Comparison of ENCODE assay signal across 25 mouse cellular contexts in the genomic region with DNA sequence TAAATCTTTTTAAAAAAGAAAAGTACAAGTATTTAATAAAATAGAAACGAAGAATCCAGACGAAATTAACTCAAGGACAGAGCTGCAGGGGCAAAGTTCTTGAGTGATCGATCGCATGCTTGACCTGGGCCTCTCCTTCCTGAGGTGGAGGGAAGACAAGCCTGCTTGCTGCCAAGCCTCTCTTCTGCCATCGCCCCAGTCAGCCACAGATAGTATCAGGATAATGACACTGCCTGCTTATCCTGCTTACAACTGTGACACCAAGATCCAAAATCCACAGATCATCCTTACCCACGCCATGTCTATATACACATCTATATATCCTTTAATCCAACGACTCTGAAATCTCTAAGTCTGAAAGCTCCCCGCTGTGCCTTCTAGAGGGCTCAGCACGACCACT. TPM values are rescaled to one million over a fixed set of nuclear protein-coding genes. Genes with fewer than 3 reads are reported as not detected.
DNase-seq lines count a peak whose midpoint lies in the region; ATAC-seq and TF ChIP-seq lines count a peak whose summit lies in the region.
"Had no signal": no experiment of that assay in that cellular context is flagged by ENCODE, and none has a peak within 500 bp of the region (broad histone marks: within the 10 kb centered on the region; RNA-seq: fewer than 3 reads in every experiment).

No protein-coding gene starts in this region.

- H3K27me3 ChIP-seq in liver, embryonic 12.5 days (replicated peaks), result no peaks in the 10 kb centered on the region
- no peaks in the 10 kb centered on the region for H3K27me3 ChIP-seq in midbrain, embryonic 11.5 days (ENCODE audit: control insufficient read depth, insufficient read depth, low read length)
- H3K27me3 ChIP-seq in midbrain, embryonic 16.5 days (ENCODE audit: control insufficient read depth, insufficient read depth, low read depth, low read length), result no peaks in the 10 kb centered on the region
- no peaks in the 10 kb centered on the region for H3K27me3 ChIP-seq in MEL (ENCODE audit: control insufficient read depth in 1 of 2, insufficient read depth in 2 of 2, low read length in 2 of 2)
- H3K27me3 ChIP-seq: embryonic facial prominence, embryonic 12.5 days; embryonic facial prominence, embryonic 15.5 days; hindbrain, embryonic 12.5 days; hindbrain, embryonic 15.5 days; Patski had no signal

- no peaks in the 10 kb centered on the region for H3K36me3 ChIP-seq in liver, embryonic 12.5 days
- H3K36me3 ChIP-seq in midbrain, embryonic 11.5 days (ENCODE audit: control insufficient read depth, insufficient read depth, low read length), result no peaks in the 10 kb centered on the region
- H3K36me3 ChIP-seq in midbrain, embryonic 16.5 days (ENCODE audit: control insufficient read depth, insufficient read depth, low read length), result no peaks in the 10 kb centered on the region
- H3K36me3 ChIP-seq in MEL (ENCODE audit: control insufficient read depth in 1 of 2, insufficient read depth in 2 of 2, low read length in 2 of 2), result peaks cover 0 to 20% of the 10 kb centered on the region in 2 experiments; a peak in 2 of 4 replicates
- H3K36me3 ChIP-seq in macrophage (ENCODE audit: inconsistent target), result no peaks in the 10 kb centered on the region
- H3K36me3 ChIP-seq: embryonic facial prominence, embryonic 12.5 days; embryonic facial prominence, embryonic 15.5 days; hindbrain, embryonic 12.5 days; hindbrain, embryonic 15.5 days had no signal

- no peak for TF ChIP-seq CTCF in MEL (IDR thresholded peaks at IDR 0.05 in 2 of 3, conservative IDR thresholded peaks at IDR 0.05 in 1 of 3; ENCODE audit: control insufficient read depth in 1 of 3, insufficient read depth in 1 of 3, low read depth in 2 of 3, low read length in 3 of 3, poor library complexity in 1 of 3, severe bottlenecking in 1 of 3)

- peaks cover 44% of the 10 kb centered on the region for H3K4me1 ChIP-seq in liver, embryonic 12.5 days
- H3K4me1 ChIP-seq in midbrain, embryonic 11.5 days (ENCODE audit: control insufficient read depth, insufficient read depth, low read length), result no peaks in the 10 kb centered on the region
- H3K4me1 ChIP-seq in midbrain, embryonic 16.5 days (ENCODE audit: control insufficient read depth, insufficient read depth, low read length), result no peaks in the 10 kb centered on the region
- peaks cover 14 to 17% of the 10 kb centered on the region in 2 experiments for H3K4me1 ChIP-seq in MEL (ENCODE audit: control insufficient read depth in 1 of 2, insufficient read depth in 2 of 2, low read length in 2 of 2)

- no peak overlapping the region for H3K4me2 ChIP-seq in liver, embryonic 12.5 days
- no peak overlapping the region for H3K4me2 ChIP-seq in midbrain, embryonic 11.5 days
- H3K4me2 ChIP-seq in midbrain, embryonic 16.5 days (ENCODE audit: low read length), result no peak overlapping the region
- H3K4me2 ChIP-seq: embryonic facial prominence, embryonic 12.5 days; embryonic facial prominence, embryonic 15.5 days; heart, embryonic 11.5 days; hindbrain, embryonic 12.5 days; hindbrain, embryonic 15.5 days had no signal

- DNase-seq in liver, result no peak
- DNase-seq in midbrain, embryonic 11.5 days (ENCODE audit: low spot score, missing footprints), result peak; percentile 33
- DNase-seq in MEL (ENCODE audit: low read depth, low spot score), result no peak
- DNase-seq in right cerebral cortex, adult 2 months (ENCODE audit: low spot score in 2 of 2), result no peak
- DNase-seq in natural killer cell, adult 2 months (ENCODE audit: low spot score in 2 of 2), result no peak
- DNase-seq: adrenal gland, postnatal 10 days; adrenal gland, postnatal 36 days; cerebellum, adult 18-20 months; cerebellum, adult 9-11 months; cerebellum, postnatal 25 days; forebrain, postnatal 0 days; gastrocnemius, adult 2 months; gastrocnemius, postnatal 14 days; heart, adult 11 months had no signal

- no peak overlapping the region for H3K9ac ChIP-seq in liver, embryonic 12.5 days
- no peak overlapping the region for H3K9ac ChIP-seq in midbrain, embryonic 11.5 days (ENCODE audit: low read length)
- H3K9ac ChIP-seq in midbrain, embryonic 16.5 days (ENCODE audit: low read depth, low read length), result no peak overlapping the region
- no peak overlapping the region for H3K9ac ChIP-seq in MEL (ENCODE audit: control insufficient read depth, low read depth, low read length, poor library complexity, severe bottlenecking)
- H3K9ac ChIP-seq: embryonic facial prominence, embryonic 12.5 days; embryonic facial prominence, embryonic 15.5 days; forebrain, postnatal 0 days; hindbrain, embryonic 12.5 days; hindbrain, embryonic 15.5 days had no signal

- TF ChIP-seq RAD21 in MEL (IDR thresholded peaks at IDR 0.05; ENCODE audit: low read depth, low read length), result no peak

- no peaks in the 10 kb centered on the region for H3K9me3 ChIP-seq in liver, embryonic 12.5 days (replicated peaks)
- H3K9me3 ChIP-seq in midbrain, embryonic 11.5 days (ENCODE audit: control insufficient read depth, low read length), result no peaks in the 10 kb centered on the region
- no peaks in the 10 kb centered on the region for H3K9me3 ChIP-seq in midbrain, embryonic 16.5 days (replicated peaks; ENCODE audit: control insufficient read depth, low read length, poor library complexity, severe bottlenecking)
- H3K9me3 ChIP-seq in MEL (replicated peaks; ENCODE audit: insufficient read depth, low read length), result no peaks in the 10 kb centered on the region
- H3K9me3 ChIP-seq: embryonic facial prominence, embryonic 12.5 days; embryonic facial prominence, embryonic 15.5 days; hindbrain, embryonic 12.5 days; hindbrain, embryonic 15.5 days had no signal

- H3K27ac ChIP-seq in liver, embryonic 12.5 days, result no peak overlapping the region
- H3K27ac ChIP-seq in midbrain, embryonic 11.5 days (ENCODE audit: low read depth, low read length), result no peak overlapping the region
- no peak overlapping the region for H3K27ac ChIP-seq in midbrain, embryonic 16.5 days (ENCODE audit: low read length)
- H3K27ac ChIP-seq in MEL (ENCODE audit: control insufficient read depth, low read depth, low read length) (no peak overlapping the region), macrophage (peak overlapping the region; percentile 48; the same call in 1 of the 2 replicates)
- H3K27ac ChIP-seq: embryonic facial prominence, embryonic 12.5 days; embryonic facial prominence, embryonic 15.5 days; gastrocnemius, adult 2 months; hindbrain, embryonic 12.5 days; hindbrain, embryonic 15.5 days had no signal

- WGBS in liver, embryonic 12.5 days (ENCODE audit: insufficient replicate concordance), result 61% methylated on average over 9 of the region's 9 CpGs
- WGBS in midbrain, embryonic 11.5 days, result 92% methylated on average over 9 of the region's 9 CpGs
- 84% methylated on average over 9 of the region's 9 CpGs for WGBS in midbrain, embryonic 16.5 days
- 91% methylated on average over 9 of the region's 9 CpGs for WGBS in macrophage (ENCODE audit: missing documents)

- TF ChIP-seq POLR2A in MEL (IDR thresholded peaks at IDR 0.05; ENCODE audit: control insufficient read depth in 1 of 2, insufficient read depth in 1 of 2, low read depth in 1 of 2, low read length in 2 of 2, poor library complexity in 1 of 2), result no peak

- no peaks in the 10 kb centered on the region for H3K79me2 ChIP-seq in MEL (ENCODE audit: control insufficient read depth, insufficient read depth, low read length, poor library complexity)
- peaks cover 96% of the 10 kb centered on the region for H3K79me2 ChIP-seq in macrophage (ENCODE audit: inconsistent target)

- no peak for TF ChIP-seq EP300 in MEL (IDR thresholded peaks at IDR 0.05; ENCODE audit: low read depth in 1 of 2, low read length in 2 of 2)

- 0 out of 2 replicates have a peak, but pooled peaks have one; percentile 34 for ATAC-seq in liver, embryonic 12.5 days
- no peak for ATAC-seq in midbrain, embryonic 11.5 days (ENCODE audit: low FRiP score)
- ATAC-seq in midbrain, embryonic 16.5 days, result no peak
- ATAC-seq: CD4-positive, CD25-positive, alpha-beta regulatory T cell, adult 4 months; forebrain, embryonic 14.5 days; forebrain, postnatal 0 days; Patski had no signal

- H3K4me3 ChIP-seq in liver, embryonic 12.5 days, result no peak overlapping the region
- H3K4me3 ChIP-seq in midbrain, embryonic 11.5 days (ENCODE audit: low read depth, low read length), result no peak overlapping the region
- no peak overlapping the region for H3K4me3 ChIP-seq in midbrain, embryonic 16.5 days (ENCODE audit: low read depth, low read length)
- H3K4me3 ChIP-seq in MEL (ENCODE audit: control insufficient read depth in 1 of 2, insufficient read depth in 1 of 2, low read depth in 2 of 2, low read length in 2 of 2) (no peak overlapping the region), macrophage (ENCODE audit: inconsistent target) (no peak overlapping the region)
- H3K4me3 ChIP-seq: embryonic facial prominence, embryonic 12.5 days; embryonic facial prominence, embryonic 15.5 days; gastrocnemius, adult 2 months; hindbrain, embryonic 12.5 days; hindbrain, embryonic 15.5 days had no signal

RNA-seq across cellular contexts. Expression of gene Dirc2, which starts 12.5 kb away (rescaled TPM):
- polyA plus RNA-seq in liver, embryonic 12.5 days (2016; fragmentation: Nextera tagmentation; extraction: Ambion mirVana), result 7.1 and 7.8 TPM in 2 replicates
- polyA plus RNA-seq in midbrain, embryonic 11.5 days (2014; fragmentation: Nextera tagmentation; extraction: Ambion mirVana), result 17.5 and 19.3 TPM in 2 replicates
- 30.7 and 32.0 TPM in 2 replicates for polyA plus RNA-seq in midbrain, embryonic 16.5 days (2015; fragmentation: Nextera tagmentation; extraction: Ambion mirVana)
- 1.6 and 2.1 TPM in 2 replicates for total RNA-seq in MEL (2012; rRNA removed)
- polyA plus RNA-seq in MEL (2012; ENCODE audit: insufficient read depth in 1 of 2, insufficient read length in 2 of 2, low read depth in 1 of 2, low replicate concordance in 2 of 2, missing spikeins in 1 of 2) (1 to 10 TPM in 1 of 2 experiments, not detected in 1; 4.1 TPM), macrophage (2018) (7.3 to 17.8 TPM (median 13.7 TPM) in 3 replicates)
- 100 to 1,000 TPM in 3 of 26 experiments, 10 to 100 TPM in 22, 1 to 10 TPM in 1; 8.6 to 175 (median 20.3) TPM for total RNA-seq in macrophage (2018; cell fraction: chromatin; rRNA removed)
- 10 to 100 TPM; 12.9 to 82.1 (median 19.5) TPM for total RNA-seq in macrophage (2018; cell fraction: cytosol; rRNA removed)
- 100 to 1,000 TPM in 2 of 26 experiments, 10 to 100 TPM in 24; 13.6 to 136 (median 36.1) TPM for total RNA-seq in macrophage (2018; cell fraction: nucleus; rRNA removed)

RNA-seq across cellular contexts. Expression of gene Hspbap1, which starts 13.5 kb away (rescaled TPM):
- polyA plus RNA-seq in liver, embryonic 12.5 days (2016; fragmentation: Nextera tagmentation; extraction: Ambion mirVana), result 22.4 and 23.0 TPM in 2 replicates
- polyA plus RNA-seq in midbrain, embryonic 11.5 days (2014; fragmentation: Nextera tagmentation; extraction: Ambion mirVana), result 21.5 and 22.7 TPM in 2 replicates
- 16.1 TPM in 2 replicates for polyA plus RNA-seq in midbrain, embryonic 16.5 days (2015; fragmentation: Nextera tagmentation; extraction: Ambion mirVana)
- 7.2 and 9.6 TPM in 2 replicates for total RNA-seq in MEL (2012; rRNA removed)
- 1 to 10 TPM in 1 of 2 experiments, not detected in 1; 9.6 TPM for polyA plus RNA-seq in MEL (2012; ENCODE audit: insufficient read depth in 1 of 2, insufficient read length in 2 of 2, low read depth in 1 of 2, low replicate concordance in 2 of 2, missing spikeins in 1 of 2)
- 10 to 100 TPM in 22 of 26 experiments, 1 to 10 TPM in 4; 6.0 to 30.4 (median 14.4) TPM for total RNA-seq in macrophage (2018; cell fraction: chromatin; rRNA removed)
- total RNA-seq in macrophage (2018; cell fraction: cytosol; rRNA removed), result 1 to 10 TPM; 3.0 to 5.0 (median 4.1) TPM
- total RNA-seq in macrophage (2018; cell fraction: nucleus; rRNA removed), result 10 to 100 TPM in 16 of 26 experiments, 1 to 10 TPM in 10; 6.6 to 18.6 (median 10.8) TPM
- polyA plus RNA-seq in macrophage (2018), result 3.0 to 4.0 TPM (median 3.0 TPM) in 3 replicates
